Mouse (Mus musculus): ENCODE measurements around the gene Cdon.

GRCm38 (mm10) chr9:35420805-35421719, at the start of gene Cdon:
- TF ChIP-seq CTCF (IDR thresholded peaks at IDR 0.05; ENCODE audit: low read depth, low read length) (no peak), GATA1 (IDR thresholded peaks at IDR 0.05; ENCODE audit: borderline replicate concordance, low read length) (no peak), TAL1 (conservative IDR thresholded peaks at IDR 0.05; ENCODE audit: low read depth, low read length) (no peak)

All from G1E (cell line).